Mouse (Mus musculus): ENCODE data around the gene Aptx. TPM values are rescaled to one million over a fixed set of nuclear protein-coding genes. Genes with fewer than 3 reads are reported as not detected.

Aptx gene
- polyA plus RNA-seq, 1 experiment: 22.9 TPM

DNA sequence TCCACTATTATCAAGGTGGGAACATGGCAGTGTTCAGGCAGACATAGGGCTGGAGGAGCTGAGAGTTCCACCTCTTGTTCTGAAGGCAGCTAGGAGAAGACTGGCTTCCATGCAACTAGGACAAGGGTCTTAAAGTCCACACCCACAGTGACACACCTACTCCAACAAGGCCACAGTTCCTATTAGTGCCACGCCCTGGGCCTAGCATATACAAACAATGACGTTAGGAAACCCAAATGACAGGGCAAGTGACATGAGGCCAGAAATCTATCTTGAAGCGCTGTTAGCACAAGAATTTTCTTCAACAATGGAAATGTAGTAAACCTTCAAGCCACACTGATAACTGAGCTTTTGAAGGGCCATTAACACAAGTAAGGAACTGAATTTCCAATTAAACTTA lies 1.2 kb downstream of the Aptx start:
- no peak for TF ChIP-seq POLR2A (IDR thresholded peaks at IDR 0.05; ENCODE audit: insufficient read depth, low read length)
- TF ChIP-seq EP300 (IDR thresholded peaks at IDR 0.05; ENCODE audit: insufficient read depth, low read depth, low read length): no peak
- no peak for TF ChIP-seq CTCF (IDR thresholded peaks at IDR 0.05; ENCODE audit: low read depth, low read length)
- Histone ChIP-seq H3K36me3 (ENCODE audit: control insufficient read depth, insufficient read depth, low read length, poor library complexity, severe bottlenecking) (no peaks in the 10 kb centered on the region), H3K27me3 (ENCODE audit: control insufficient read depth, insufficient read depth, low read length, poor library complexity, severe bottlenecking) (no peaks in the 10 kb centered on the region), H3K9me3 (replicated peaks; ENCODE audit: control insufficient read depth, insufficient read depth, low read length, poor library complexity, severe bottlenecking) (no peaks in the 10 kb centered on the region), H3K4me1 (ENCODE audit: control insufficient read depth, insufficient read depth, low read length) (peaks cover 2% of the 10 kb centered on the region), H3K9ac (ENCODE audit: low read depth, poor library complexity, severe bottlenecking) (no peak overlapping the region), H3K27ac (ENCODE audit: insufficient read depth, low read length) (no peak overlapping the region), H3K4me3 (ENCODE audit: low read depth, low read length) (no peak overlapping the region)

GRCm38 (mm10) chr4:40700216-40700615 lies 2.8 kb downstream of the Aptx start:
- H3K9me3 ChIP-seq (replicated peaks; ENCODE audit: control insufficient read depth, insufficient read depth, low read length, poor library complexity, severe bottlenecking): no peaks in the 10 kb centered on the region
- TF ChIP-seq CTCF (IDR thresholded peaks at IDR 0.05; ENCODE audit: low read depth, low read length): no peak
- TF ChIP-seq POLR2A (IDR thresholded peaks at IDR 0.05; ENCODE audit: insufficient read depth, low read length): no peak
- no peak for TF ChIP-seq EP300 (IDR thresholded peaks at IDR 0.05; ENCODE audit: insufficient read depth, low read depth, low read length)
- H3K9ac ChIP-seq (ENCODE audit: low read depth, poor library complexity, severe bottlenecking): no peak overlapping the region
- H3K4me1 ChIP-seq (ENCODE audit: control insufficient read depth, insufficient read depth, low read length): peaks cover 2% of the 10 kb centered on the region
- no peaks in the 10 kb centered on the region for H3K36me3 ChIP-seq (ENCODE audit: control insufficient read depth, insufficient read depth, low read length, poor library complexity, severe bottlenecking)
- H3K27ac ChIP-seq (ENCODE audit: insufficient read depth, low read length): no peak overlapping the region
- no peaks in the 10 kb centered on the region for H3K27me3 ChIP-seq (ENCODE audit: control insufficient read depth, insufficient read depth, low read length, poor library complexity, severe bottlenecking)
- no peak overlapping the region for H3K4me3 ChIP-seq (ENCODE audit: low read depth, low read length)

GRCm38 (mm10) chr4:40697059-40697458 lies 5.9 kb downstream of the Aptx start:
- Histone ChIP-seq H3K36me3 (ENCODE audit: control insufficient read depth, insufficient read depth, low read length, poor library complexity, severe bottlenecking) (0 out of 2 replicates have a peak, but pooled peaks cover 2% of the 10 kb centered on the region), H3K9ac (ENCODE audit: low read depth, poor library complexity, severe bottlenecking) (no peak overlapping the region), H3K9me3 (replicated peaks; ENCODE audit: control insufficient read depth, insufficient read depth, low read length, poor library complexity, severe bottlenecking) (no peaks in the 10 kb centered on the region), H3K27ac (ENCODE audit: insufficient read depth, low read length) (no peak overlapping the region), H3K4me3 (ENCODE audit: low read depth, low read length) (no peak overlapping the region), H3K4me1 (ENCODE audit: control insufficient read depth, insufficient read depth, low read length) (no peaks in the 10 kb centered on the region), H3K27me3 (ENCODE audit: control insufficient read depth, insufficient read depth, low read length, poor library complexity, severe bottlenecking) (no peaks in the 10 kb centered on the region)
- no peak for TF ChIP-seq POLR2A (IDR thresholded peaks at IDR 0.05; ENCODE audit: insufficient read depth, low read length)
- TF ChIP-seq CTCF (IDR thresholded peaks at IDR 0.05; ENCODE audit: low read depth, low read length): no peak
- TF ChIP-seq EP300 (IDR thresholded peaks at IDR 0.05; ENCODE audit: insufficient read depth, low read depth, low read length): no peak

GRCm38 (mm10) chr4:40691100-40691499 lies 11.9 kb downstream of the Aptx start:
- H3K4me3 ChIP-seq (ENCODE audit: low read depth, low read length): no peak overlapping the region
- H3K27me3 ChIP-seq (ENCODE audit: control insufficient read depth, insufficient read depth, low read length, poor library complexity, severe bottlenecking): no peaks in the 10 kb centered on the region
- H3K4me1 ChIP-seq (ENCODE audit: control insufficient read depth, insufficient read depth, low read length): no peaks in the 10 kb centered on the region
- 0 out of 2 replicates have a peak, but pooled peaks cover 2% of the 10 kb centered on the region for H3K36me3 ChIP-seq (ENCODE audit: control insufficient read depth, insufficient read depth, low read length, poor library complexity, severe bottlenecking)
- no peak overlapping the region for H3K27ac ChIP-seq (ENCODE audit: insufficient read depth, low read length)
- no peak overlapping the region for H3K9ac ChIP-seq (ENCODE audit: low read depth, poor library complexity, severe bottlenecking)
- TF ChIP-seq EP300 (IDR thresholded peaks at IDR 0.05; ENCODE audit: insufficient read depth, low read depth, low read length) (no peak), CTCF (IDR thresholded peaks at IDR 0.05; ENCODE audit: low read depth, low read length) (no peak), POLR2A (IDR thresholded peaks at IDR 0.05; ENCODE audit: insufficient read depth, low read length) (no peak)
- no peaks in the 10 kb centered on the region for H3K9me3 ChIP-seq (replicated peaks; ENCODE audit: control insufficient read depth, insufficient read depth, low read length, poor library complexity, severe bottlenecking)

DNA sequence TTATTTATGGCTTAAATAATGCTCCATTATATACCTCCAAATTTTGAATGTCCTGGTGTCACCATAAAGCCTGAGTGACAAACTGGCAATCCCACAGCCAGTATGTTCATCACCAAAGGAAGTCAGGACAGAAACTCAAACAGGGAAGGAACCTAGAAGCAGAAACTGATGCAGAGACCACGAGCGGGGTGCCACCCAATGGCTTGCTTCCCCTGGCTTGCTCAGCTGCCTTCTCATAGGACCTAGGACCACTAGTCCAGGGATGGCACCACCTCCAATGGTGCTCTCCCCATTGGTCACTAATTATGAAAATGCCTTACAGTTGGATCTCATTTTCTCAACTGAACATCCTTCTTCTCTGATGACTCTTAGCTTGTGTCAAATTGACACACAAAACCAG lies 19.7 kb downstream of the Aptx start:
- Histone ChIP-seq H3K4me3 (ENCODE audit: low read depth, low read length) (no peak overlapping the region), H3K9me3 (replicated peaks; ENCODE audit: control insufficient read depth, insufficient read depth, low read length, poor library complexity, severe bottlenecking) (no peaks in the 10 kb centered on the region), H3K4me1 (ENCODE audit: control insufficient read depth, insufficient read depth, low read length) (no peaks in the 10 kb centered on the region), H3K27ac (ENCODE audit: insufficient read depth, low read length) (no peak overlapping the region), H3K9ac (ENCODE audit: low read depth, poor library complexity, severe bottlenecking) (no peak overlapping the region), H3K27me3 (ENCODE audit: control insufficient read depth, insufficient read depth, low read length, poor library complexity, severe bottlenecking) (no peaks in the 10 kb centered on the region), H3K36me3 (ENCODE audit: control insufficient read depth, insufficient read depth, low read length, poor library complexity, severe bottlenecking) (no peaks in the 10 kb centered on the region)
- TF ChIP-seq EP300 (IDR thresholded peaks at IDR 0.05; ENCODE audit: insufficient read depth, low read depth, low read length): no peak
- TF ChIP-seq POLR2A (IDR thresholded peaks at IDR 0.05; ENCODE audit: insufficient read depth, low read length): no peak
- no peak for TF ChIP-seq CTCF (IDR thresholded peaks at IDR 0.05; ENCODE audit: low read depth, low read length)

- TF ChIP-seq CTCF (IDR thresholded peaks at IDR 0.05; ENCODE audit: low read depth, low read length): no peak
- no peak for TF ChIP-seq POLR2A (IDR thresholded peaks at IDR 0.05; ENCODE audit: insufficient read depth, low read length)
- TF ChIP-seq EP300 (IDR thresholded peaks at IDR 0.05; ENCODE audit: insufficient read depth, low read depth, low read length): no peak
- Histone ChIP-seq H3K9me3 (replicated peaks; ENCODE audit: control insufficient read depth, insufficient read depth, low read length, poor library complexity, severe bottlenecking) (no peaks in the 10 kb centered on the region), H3K27ac (ENCODE audit: insufficient read depth, low read length) (no peak overlapping the region), H3K4me1 (ENCODE audit: control insufficient read depth, insufficient read depth, low read length) (no peaks in the 10 kb centered on the region), H3K27me3 (ENCODE audit: control insufficient read depth, insufficient read depth, low read length, poor library complexity, severe bottlenecking) (no peaks in the 10 kb centered on the region), H3K9ac (ENCODE audit: low read depth, poor library complexity, severe bottlenecking) (no peak overlapping the region), H3K36me3 (ENCODE audit: control insufficient read depth, insufficient read depth, low read length, poor library complexity, severe bottlenecking) (no peaks in the 10 kb centered on the region), H3K4me3 (ENCODE audit: low read depth, low read length) (no peak overlapping the region)
These were observed 20.6 kb downstream of the Aptx start for GRCm38 (mm10) chr4:40682359-40682758.
